Mouse (Mus musculus) cerebellum, adult (tissue): ENCODE results near the gene Ascl3.

ENCODE experiments used
- ATAC-seq: cut with Nextera tagmentation; 2 replicates; pipeline ENCODE4 v1.9.2; 2017; ENCODE audit warnings: mild to moderate bottlenecking, moderate library complexity, mixed read lengths; ENCODE audit not compliant: insufficient number of reproducible peaks, low FRiP score, low TSS enrichment

Ascl3 gene

DNA sequence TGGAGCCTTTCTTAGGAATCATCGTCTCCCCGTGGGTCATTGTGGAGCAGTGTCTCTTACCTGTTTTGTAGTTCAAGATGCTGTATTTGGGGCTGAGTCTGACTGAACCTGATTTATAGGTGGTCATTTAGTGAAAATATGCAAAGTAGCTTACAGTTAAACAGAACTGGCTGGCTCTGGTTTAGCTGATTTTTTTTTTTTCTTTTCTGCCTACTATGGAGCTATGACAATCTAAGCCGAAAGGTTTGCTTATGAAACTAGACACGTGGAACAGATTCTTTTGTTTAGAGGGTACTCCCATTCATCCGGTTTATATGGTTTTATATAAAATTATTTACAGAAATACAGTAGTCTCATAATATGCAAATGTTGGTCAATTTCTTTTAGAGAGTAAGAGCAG lies at the start of gene Ascl3:
TSS of gene Ascl3 (minus strand) at position 101 of the 400 bp plus-strand sequence.
- ATAC-seq: no peak

DNA sequence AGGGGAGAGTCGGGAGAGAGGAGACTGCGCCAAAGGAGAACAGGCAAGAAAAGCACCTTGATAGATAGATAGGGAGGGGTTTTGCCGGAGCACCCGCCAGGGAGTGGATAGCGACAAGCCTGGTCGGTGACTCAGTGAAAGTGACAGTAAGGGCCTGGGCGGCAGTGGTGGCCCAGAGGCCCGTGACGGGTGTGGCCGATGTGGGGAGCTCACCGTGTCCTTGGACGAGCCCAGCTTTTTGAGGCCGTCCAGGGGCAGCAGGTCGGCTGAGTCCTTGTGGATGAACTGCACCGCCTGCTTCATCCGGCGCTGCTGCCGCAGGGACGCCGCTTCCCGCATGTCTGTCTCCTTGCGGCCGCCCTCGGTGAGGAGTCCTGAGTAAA lies 49.6 kb upstream of the Ascl3 start:
- ATAC-seq: peak; percentile 69

DNA sequence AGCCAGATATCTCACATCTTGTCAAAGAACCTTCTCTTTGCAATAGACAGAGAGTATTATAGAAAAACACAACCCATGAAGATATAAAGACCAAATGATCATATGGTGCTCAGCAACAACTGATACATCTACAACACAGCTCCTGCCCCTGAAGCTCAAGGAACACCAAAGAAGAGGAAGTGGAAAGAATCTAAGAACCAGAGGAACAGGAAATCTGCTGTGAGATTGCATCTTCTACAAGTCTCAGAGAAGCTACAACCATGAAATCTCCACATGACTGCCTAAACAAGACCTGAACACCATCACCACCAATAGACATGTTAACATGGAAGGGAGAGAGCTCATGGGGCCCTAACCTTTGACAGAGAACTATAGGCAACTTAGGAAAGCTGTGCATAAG lies 40.7 kb upstream of the Ascl3 start:
- no peak for ATAC-seq

DNA sequence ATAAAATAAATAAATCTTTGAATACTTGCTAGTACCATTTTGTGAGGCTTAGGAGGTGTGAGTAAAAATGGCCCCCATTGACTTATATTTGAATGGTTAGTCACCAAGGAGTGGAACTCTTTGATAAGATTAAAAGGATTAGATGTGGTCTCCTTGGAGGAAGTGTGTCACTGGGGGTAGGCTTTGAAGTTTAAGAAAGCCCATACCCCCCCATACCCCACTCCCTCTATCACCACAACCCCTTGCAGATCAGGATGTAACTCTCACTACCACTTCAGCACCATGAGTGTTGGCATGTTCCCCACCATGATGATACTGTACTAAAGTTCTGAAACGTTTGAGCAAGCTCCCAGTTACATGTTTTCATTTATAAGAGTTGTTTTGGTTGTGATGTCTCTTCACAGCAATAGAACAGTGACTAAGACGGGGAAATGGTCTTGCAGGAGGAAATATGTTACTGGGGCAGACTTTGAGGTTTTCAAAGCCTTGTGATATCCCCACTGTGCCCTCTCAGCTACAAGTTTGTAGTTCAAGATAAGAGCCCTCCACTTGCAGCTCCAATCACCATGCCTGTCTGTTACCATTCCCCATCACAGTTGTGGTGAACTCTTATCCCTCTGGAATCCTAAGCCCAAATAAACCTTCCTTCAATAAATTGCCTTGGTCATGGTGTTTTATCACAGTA lies 37.3 kb upstream of the Ascl3 start:
- ATAC-seq: no peak

DNA sequence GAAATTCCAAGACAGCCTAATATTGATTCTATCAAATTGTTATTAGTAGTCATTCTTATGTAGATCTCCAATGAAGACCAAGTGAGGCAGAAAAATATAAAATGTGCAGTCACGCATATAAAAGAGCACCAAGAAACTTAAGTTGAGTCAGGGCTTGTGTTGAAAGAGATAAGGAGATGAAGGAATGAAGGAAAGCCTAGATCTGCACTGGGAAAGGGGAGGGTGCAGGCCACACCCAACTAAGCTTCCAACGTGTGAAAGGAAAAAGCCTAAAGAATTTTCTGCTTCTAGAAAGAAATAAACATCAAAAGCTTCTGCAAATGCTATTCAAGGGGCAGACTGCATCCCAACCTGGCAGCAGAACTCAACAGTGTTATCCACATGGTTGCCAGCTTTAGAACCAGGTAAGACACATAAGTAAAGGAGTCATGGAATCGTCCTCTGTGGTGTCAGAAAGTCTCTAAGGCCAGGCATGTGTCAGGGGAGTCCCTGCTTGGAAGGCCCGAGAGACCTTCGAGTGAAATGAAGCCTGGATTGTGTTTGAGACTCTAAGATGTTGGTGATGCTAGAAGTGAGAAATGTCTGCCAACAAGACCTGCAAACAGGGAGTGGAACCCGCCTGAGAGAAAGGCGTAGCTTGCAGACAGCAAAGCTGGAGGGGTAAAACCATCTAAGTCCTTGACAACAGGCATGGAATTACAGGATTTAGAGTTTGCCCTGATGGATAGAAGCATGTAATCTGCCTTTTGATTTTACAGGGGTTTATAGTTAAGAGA lies 36.2 kb upstream of the Ascl3 start:
- ATAC-seq: no peak

DNA sequence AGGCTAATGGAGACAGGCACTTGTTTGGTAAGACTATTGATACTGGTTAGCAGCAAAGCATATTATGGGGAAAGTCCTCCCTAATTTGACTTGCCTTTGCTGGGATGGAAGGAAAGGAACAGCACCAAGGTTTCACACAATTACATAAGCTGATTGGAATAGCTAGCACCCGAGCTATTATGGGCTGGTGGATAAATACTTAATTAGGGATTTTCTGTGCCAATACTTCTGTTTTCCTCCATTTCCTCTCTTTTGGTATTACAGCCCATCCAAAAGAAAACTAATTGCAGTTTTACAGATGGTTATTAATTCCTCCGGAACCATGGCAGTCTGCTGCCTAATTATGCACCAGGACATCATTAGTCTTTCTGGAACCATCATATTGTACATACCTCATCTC lies 32.5 kb upstream of the Ascl3 start:
- no peak for ATAC-seq

DNA sequence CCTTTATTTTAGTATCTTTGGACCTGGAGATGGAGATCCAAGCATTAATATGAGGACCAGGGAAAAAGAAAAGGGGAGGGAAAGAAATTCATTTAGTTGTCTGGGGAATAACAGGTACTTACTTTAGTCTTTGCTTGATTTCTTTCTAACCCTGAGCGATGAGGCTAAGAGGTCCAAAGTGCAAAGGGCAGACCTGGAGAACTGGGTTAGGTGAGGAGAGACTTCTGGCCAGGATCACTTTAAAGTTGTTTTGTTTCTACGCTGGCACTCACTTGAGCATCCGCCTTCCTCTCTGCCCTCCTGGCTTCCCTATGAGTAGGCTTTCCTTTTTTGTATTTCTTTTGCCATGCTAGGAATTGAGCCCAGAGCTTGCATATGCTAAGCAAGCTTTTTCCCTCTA lies 24.8 kb upstream of the Ascl3 start:
- ATAC-seq: no peak

DNA sequence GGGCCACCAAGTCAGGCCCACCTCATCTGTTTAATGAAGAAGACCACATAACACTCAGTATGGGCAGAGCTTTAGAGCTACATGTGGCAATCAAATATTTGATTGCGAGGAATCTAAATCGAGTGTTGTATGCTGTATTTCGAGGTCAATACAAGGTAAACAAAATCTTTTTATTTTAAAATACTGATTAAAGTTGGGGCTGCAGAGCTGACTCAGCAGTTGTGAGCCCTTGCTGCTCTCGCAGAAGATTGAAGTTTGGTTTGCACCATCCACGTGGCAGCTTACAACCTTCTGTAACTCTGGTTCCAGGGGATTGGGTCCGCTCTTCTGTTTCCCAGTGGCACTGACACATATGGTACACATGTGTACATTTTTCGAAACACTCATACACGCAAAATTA lies 22.5 kb upstream of the Ascl3 start:
- no peak for ATAC-seq

DNA sequence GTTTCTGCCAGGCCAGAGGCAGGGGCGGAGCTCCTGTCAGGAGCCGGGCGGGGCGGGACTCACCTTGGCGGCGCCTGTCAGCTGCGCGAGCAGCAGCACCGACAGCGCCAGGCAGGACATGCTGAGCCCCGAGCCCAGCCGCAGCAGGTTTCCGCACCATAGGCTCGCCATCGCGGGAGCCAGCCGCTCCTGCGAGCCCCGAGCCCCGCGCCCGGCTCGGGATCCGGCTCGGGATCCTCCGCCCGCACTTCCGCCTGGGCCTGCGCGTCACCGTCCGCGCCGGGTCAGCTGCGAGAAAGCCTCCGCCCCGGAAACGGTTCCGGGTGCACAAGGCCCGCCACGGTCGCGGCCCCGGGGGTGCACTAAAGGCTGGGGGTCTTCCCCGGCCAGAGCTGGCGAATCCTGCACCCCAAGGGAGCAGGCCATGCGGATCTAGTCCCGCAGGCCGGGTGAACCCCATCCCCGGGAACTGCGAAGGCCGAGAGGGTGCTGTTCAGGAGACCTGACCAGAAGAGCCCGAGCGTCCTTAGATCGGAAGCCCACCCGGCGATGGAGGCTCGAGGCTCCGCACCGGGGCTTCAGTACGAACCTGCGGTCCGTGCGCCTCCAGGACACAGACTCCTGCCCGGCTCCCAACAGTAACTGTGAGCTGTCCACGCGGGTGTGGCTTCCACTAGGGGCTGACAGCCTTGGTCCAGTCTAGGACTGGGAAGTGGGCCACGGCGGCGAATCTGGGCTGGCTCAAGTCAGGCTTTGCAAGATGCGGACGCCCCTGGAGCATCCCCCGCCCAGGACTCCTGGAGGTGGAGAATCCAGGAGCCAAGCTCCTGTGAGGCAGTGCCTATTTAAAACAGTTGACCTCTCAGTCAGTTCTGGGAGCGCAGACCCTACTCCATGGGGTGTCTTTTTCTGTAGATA lies 20.7 kb upstream of the Ascl3 start, which contains the start of gene Tmem9b:
TSS of gene Tmem9b (minus strand) at position 868 of the 918 bp plus-strand sequence.
- peak; percentile 92 for ATAC-seq

DNA sequence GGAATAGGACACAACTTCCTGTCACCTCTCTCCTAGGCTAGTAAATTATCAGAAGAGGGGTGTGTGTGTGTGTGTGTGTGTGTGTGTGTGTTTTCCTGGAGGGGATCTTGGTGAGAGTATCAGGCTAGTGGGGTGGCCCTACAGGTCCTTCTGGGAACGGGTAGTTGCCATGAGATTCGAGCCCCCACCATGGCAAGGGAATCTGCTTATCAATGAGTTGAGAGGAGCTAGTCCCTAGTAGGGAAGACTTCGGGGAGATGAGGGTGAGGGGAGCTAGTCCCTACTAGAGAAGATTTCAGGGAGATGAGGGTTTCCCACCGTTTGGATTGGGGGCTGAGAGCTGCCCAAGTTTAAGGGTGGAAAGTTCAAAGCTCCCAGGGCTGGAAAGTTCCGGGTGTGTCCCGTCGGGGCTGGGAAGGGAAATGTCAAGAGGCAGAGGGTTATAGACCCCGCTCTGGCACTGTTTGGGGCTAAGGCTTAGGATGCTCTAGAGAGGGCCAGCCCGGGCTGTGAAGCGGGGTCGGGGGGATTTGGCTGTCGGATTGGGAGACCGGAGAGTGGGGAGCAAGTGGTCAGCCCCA lies 20.0 kb upstream of the Ascl3 start:
- no peak for ATAC-seq

DNA sequence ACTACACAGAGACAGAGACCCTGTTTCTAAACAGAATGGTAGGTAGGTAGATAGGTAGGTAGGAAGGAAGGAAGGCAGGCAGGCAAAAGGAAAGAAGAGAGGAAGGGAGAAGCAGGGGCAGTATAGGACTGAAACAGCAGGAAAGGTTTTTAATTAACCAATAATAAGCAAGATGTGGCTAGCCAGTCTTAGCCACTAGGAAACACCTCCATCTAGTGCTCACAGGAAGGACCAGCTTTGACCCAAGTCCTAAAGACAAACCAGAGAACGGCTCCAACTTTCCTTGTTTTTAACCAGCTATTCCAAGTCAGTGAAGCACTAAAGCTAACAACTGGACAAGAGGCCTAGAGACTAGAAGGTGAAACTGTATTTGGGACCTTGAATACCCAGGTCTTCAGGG lies 16.2 kb upstream of the Ascl3 start:
- no peak for ATAC-seq

DNA sequence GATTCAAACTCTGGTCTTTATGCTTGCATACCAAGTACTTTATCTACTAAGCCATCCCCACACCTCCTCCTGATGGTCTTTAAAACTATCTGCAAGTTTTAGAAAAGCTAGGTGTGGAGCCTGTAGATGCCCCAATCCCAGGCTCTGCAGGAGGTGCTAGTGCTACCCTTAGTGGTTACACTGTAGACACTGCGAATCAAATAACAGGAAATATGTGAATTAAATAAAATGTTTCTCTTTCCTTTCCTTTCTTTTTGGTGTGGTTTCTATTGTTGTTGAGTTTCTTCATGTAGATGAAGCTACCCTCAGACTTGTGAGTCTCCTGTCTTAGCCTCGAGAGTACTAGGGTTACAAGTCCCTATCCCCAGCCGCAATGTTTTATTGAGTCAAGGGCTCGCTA lies 10.2 kb upstream of the Ascl3 start:
- no peak for ATAC-seq

DNA sequence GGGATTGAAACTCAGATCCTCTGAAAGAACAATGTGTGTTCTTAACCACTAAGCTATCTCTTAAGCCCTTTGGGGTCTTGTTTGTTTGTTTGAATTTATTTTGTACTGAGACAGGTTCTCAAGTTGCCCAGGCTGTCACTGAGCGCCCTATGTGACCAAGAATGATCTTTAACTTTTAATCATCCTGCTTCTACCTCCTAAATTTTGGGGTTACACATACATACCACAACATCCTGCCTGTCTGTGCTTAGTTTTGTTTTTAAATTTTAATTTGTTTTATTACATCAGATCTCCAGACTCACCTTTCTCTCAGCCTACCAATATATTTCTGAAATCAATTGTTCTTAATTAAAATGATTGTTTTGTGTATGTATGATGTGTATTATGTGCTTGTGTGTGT lies 9.5 kb upstream of the Ascl3 start:
- no peak for ATAC-seq

DNA sequence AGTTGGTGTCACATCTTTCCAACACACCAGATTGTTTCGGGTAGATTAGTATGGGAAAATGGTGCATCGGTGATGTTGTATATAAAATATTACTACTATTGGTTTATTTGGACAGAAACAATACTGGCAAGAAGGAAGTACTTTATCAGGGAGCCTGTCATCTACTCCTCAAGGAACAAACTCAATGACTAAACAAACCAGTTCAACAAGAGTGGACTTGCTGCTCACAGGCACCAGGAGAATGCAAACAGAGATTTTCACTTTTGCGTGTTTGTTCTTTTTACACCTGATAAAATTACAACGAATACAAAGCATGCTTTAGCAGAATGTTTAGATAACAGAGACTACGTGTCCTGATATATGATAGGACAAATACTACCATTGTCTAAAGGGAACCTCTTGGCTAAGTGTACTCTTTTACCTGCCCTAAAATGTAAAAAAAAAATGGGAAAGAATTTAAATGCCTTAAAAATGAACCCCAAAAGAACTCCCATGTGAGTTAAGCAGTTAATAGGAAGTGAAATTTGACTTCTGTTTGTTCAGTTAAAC lies 8.4 kb upstream of the Ascl3 start:
- ATAC-seq: no peak

DNA sequence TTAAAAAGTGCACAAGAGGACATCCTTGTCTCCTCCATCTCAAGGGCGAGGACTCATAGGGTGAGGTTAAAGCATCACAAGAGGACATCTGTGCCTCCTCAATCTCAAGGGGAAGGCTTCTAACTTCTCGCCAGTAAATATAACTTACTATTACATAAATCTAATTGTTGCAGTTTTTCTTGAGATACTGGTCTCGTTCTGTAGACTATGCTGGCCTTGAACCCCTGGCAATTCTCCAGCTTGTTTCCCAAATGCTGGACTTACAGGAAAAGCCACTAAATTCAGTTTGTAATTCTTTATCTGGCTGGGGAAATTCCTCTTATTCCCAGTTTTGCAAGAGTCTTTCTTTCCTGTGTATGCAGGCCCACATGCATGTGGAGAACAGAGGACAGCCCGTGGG lies 3.3 kb upstream of the Ascl3 start:
- ATAC-seq: no peak

DNA sequence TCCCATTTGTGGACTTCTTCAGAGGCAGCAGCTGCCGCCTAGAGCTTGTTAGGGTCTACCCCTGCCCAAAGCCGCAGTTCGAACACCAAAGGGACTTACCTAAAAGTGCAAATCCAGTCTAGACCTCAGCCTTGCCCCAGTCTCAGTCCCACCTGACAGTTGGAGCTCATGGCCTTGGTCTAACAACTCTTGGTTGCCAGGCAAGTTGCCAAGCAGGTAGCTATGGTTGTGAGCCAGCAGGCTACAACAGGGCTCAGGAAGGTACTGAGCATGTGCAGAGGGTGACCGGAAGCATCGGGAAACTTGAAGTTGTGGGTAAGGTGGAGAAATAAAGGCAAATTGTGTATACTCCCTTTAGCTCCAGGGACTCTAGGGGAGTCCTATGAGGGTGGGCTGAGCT lies 7.8 kb downstream of the Ascl3 start, which contains the start of gene BC051019:
TSS of gene BC051019 (minus strand) at position 154 of the 400 bp plus-strand sequence.
- ATAC-seq: no peak

DNA sequence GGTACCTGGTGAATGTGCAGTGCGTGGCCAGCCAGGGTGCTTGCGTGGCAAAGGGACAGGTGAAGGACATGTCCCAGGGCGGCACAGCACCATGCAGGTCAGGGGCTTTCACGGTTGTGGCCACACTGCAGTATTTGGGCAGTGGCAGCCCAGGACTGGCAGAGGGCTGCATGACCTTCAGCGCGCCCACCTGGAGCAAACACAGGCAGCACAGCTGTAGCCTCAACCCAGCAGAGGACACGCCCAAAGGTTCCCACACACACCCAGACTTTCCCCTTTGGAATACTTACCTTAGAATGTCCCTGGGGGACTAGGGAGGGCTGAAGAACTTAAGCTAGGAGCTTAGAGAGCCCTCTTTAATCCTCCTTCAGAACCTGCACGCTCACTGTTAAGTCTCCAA lies 8.4 kb downstream of the Ascl3 start:
- ATAC-seq: no peak

DNA sequence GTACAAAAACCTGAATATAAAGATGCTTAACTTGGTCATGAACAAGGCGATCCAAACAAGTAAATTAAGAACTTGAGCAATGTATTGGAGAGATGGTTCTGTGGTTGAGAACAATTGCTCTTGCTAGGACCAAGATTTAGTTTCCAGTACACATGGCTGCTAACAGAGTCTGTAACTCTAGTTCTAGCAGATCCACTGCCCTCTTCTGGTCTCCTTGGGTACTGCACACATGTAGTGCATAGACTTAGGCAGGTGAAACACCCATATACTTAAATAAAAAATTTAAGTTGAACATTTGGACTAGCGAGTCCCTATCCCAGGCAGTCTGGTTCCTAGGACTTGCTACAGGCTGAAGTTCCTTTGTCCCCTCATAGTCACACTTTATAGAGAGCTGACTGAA lies 8.9 kb downstream of the Ascl3 start:
- ATAC-seq: no peak

DNA sequence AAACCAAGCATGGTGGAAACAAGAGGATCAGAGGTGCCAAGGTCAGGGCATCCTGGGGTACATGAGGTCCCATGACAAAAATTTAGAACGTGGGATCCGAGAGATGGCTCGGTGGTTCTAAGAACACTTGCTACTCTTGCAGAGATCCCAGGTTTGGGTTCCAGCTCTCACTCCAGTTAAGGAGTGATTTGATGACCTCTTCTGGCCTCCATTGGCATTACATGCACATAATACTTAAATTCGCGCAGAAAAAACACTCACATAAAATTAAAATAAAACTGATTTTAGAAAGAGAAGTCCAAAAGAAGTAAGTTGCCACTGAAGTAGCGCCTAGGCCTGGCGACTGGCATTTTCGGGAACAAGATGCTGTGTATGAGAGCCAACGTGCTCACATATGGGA lies 12.2 kb downstream of the Ascl3 start:
- ATAC-seq: no peak

DNA sequence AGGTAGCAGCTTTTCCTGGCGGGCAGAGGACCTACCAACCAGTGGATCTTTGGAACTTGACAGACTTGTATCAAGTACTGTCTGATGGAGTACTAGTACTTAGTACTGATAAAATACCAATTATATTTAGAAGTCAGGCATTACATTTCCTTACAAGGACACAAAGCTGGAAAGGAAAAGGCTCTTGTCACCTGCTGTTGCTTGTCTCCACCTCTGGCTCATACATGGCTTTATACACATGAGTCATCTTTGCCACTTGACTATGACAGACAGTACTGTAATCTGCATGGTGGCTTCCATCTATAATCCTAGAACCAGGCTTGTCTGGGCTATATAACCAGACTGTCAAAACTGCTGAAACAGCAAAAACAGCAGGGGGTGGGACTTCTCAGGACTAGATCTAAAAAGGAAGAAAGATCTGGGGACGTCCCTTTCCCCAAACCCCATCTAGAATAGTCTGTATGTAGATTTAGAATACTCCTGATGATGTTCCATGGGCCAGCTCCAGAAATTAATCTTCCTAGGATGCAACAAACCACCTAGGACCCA lies 18.0 kb downstream of the Ascl3 start:
- ATAC-seq: no peak
